Mouse (Mus musculus) bone marrow macrophage, adult 2 months (primary cell): ENCODE measurements around the gene Krt1. TPM values are rescaled to one million over a fixed set of nuclear protein-coding genes. Genes with fewer than 3 reads are reported as not detected.

ENCODE experiments used
- H3K27ac ChIP-seq: 2 replicates; pipeline ENCODE4 v1.5.1; 2012; ENCODE audit warnings: low read depth, low read length; ENCODE audit not compliant: insufficient read depth
- H3K4me1 ChIP-seq: 2 replicates; pipeline ENCODE4 v1.6.1; 2012; ENCODE audit warnings: low read length; ENCODE audit not compliant: control insufficient read depth, insufficient read depth
- H3K4me3 ChIP-seq: 2 replicates; pipeline ENCODE4 v1.5.1; 2012; ENCODE audit warnings: mild to moderate bottlenecking, low read length, moderate library complexity; ENCODE audit not compliant: insufficient read depth
- CTCF ChIP-seq: IDR thresholded peaks from 2 replicates; pipeline ENCODE4 v1.5.1; 2012; ENCODE audit warnings: low read depth, mild to moderate bottlenecking, low read length, moderate library complexity
- POLR2A ChIP-seq: IDR thresholded peaks from 2 replicates; pipeline ENCODE4 v1.6.1; 2012; ENCODE audit warnings: mild to moderate bottlenecking, low read depth, low read length, borderline replicate concordance
- polyA plus RNA-seq: library from polyadenylated mRNA; stranded (reverse); fragments of >200 nt; gene quantifications from 2 replicates; pipeline ENCODE4 v1.2.4, GENCODE M21; 2012; ENCODE audit not compliant: missing spikeins, insufficient read depth, insufficient read length

The Krt1 gene
- not detected in 2 replicates for polyA plus RNA-seq

- Histone ChIP-seq H3K4me3 (no peak within 1 kb of the TSS), H3K4me1 (no peaks in the 10 kb centered on the region), H3K27ac (no peak within 1 kb of the TSS)
- TF ChIP-seq CTCF, result no peak
- no peak for TF ChIP-seq POLR2A
These were observed at the start of gene Krt1 for GRCm38 (mm10) chr15:101850694-101851093. Gene Krt1, minus strand, starts transcription at chr15:101850794.

- Histone ChIP-seq H3K27ac (no peak overlapping the region), H3K4me3 (no peak overlapping the region), H3K4me1 (no peaks in the 10 kb centered on the region)
- TF ChIP-seq CTCF (no peak), POLR2A (no peak)
These were observed 44.6 kb upstream of the Krt1 start for GRCm38 (mm10) chr15:101895216-101895615.

- no peak for TF ChIP-seq POLR2A
- TF ChIP-seq CTCF, result no peak
- no peaks in the 10 kb centered on the region for H3K4me1 ChIP-seq
- H3K27ac ChIP-seq, result no peak within 1 kb of the TSS
- no peak within 1 kb of the TSS for H3K4me3 ChIP-seq
These were observed 42.2 kb upstream of the Krt1 start, which contains the start of gene Krt76 for GRCm38 (mm10) chr15:101892820-101893219. Gene Krt76, minus strand, starts transcription at chr15:101892920.

- TF ChIP-seq CTCF, result no peak
- TF ChIP-seq POLR2A, result no peak
- Histone ChIP-seq H3K4me1 (no peaks in the 10 kb centered on the region), H3K4me3 (no peak overlapping the region), H3K27ac (no peak overlapping the region)
These were observed 29.2 kb upstream of the Krt1 start for GRCm38 (mm10) chr15:101879776-101880175.

DNA sequence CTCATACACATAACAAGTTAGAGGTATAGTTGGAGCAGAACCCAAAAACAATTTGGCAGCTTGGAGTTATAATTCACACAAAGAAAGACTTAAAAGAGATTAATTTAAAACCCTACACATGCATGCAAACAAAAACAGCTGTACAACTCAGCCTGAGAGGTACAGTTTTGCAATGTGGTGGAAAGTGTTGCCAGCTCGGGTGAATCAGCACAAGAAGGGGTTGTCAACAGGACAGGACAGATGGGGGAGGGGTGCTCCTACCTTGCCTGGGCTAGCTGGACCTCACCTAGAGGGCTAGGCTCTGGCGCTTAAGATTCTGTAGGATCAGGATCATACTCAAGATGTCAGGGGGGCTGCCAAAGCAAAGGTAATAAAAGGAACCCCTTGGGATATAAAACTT is 27.4 kb upstream of the Krt1 start:
- no peaks in the 10 kb centered on the region for H3K4me1 ChIP-seq
- no peak overlapping the region for H3K4me3 ChIP-seq
- no peak for TF ChIP-seq CTCF
- no peak for TF ChIP-seq POLR2A
- H3K27ac ChIP-seq, result no peak overlapping the region

DNA sequence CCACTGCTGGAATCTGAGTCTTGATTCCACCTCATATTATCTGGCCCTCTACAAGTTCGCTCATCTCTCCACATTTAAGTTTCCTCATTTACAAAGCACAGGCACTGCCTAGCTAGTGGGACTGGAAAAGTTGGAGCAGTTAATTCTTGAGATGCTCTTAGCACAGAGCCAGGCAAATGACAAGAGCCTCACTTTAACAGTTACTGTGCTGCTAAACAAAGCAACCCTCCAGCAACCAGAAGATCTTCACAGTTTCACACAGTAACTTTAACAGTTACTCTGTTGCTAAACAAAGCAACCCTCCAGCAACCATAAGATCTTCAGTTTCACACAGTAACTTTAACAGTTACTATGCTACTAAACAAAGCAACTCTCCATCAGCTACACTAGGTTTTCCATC is 23.8 kb upstream of the Krt1 start:
- TF ChIP-seq CTCF (no peak), POLR2A (no peak)
- Histone ChIP-seq H3K27ac (no peak overlapping the region), H3K4me3 (no peak overlapping the region), H3K4me1 (no peaks in the 10 kb centered on the region)

GRCm38 (mm10) chr15:101873231-101873630 is 22.6 kb upstream of the Krt1 start:
- H3K27ac ChIP-seq, result no peak overlapping the region
- TF ChIP-seq POLR2A, result no peak
- no peak for TF ChIP-seq CTCF

DNA sequence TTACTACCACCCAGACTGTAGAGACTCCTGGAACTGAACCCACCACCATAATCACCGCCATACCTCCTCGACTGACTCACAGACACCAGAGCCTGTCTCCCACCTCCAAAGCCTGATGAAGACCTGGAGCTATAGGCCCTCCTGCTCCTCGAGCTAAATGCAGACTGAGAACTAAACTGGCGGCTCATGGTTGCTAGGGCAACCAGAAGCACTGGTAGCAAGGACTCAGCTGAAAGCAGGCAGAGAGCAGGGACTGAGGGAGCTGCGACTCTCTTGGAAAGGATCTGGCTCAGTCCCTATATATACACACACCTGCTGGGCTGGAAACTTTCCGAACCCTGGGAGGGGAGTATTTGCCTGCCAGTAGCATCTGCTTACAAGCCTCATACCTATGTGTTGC is 18.8 kb upstream of the Krt1 start, which contains the start of gene Krt77:
Gene Krt77, minus strand, starts transcription at position 275 of the 400 bp plus-strand sequence.
- Histone ChIP-seq H3K4me3 (no peak within 1 kb of the TSS), H3K27ac (no peak within 1 kb of the TSS), H3K4me1 (no peaks in the 10 kb centered on the region)
- TF ChIP-seq POLR2A (no peak), CTCF (no peak)

More at GRCm38 (mm10) chr15:101873231-101873630, 22.6 kb upstream of the Krt1 start:
- Histone ChIP-seq H3K4me3 (no peak overlapping the region), H3K4me1 (no peaks in the 10 kb centered on the region)

DNA sequence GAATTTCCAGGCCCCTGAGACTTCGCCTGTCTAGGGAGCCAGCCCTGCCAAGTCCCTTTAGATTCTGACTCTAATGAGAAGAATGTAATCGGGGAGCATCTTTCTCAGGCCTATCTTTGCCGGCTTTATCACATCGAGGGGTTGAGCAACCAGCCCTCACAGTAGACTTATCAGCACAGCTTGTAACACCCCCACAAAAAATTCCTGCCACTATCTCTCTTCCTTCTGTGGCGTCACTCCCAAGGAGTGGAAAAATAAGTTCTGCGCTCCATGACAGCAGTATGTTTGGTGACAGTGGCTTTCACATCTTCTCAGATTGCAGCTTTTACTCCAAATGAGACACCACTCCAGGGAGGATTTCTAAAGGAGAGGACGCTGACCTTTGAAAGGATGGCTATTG is 16.2 kb upstream of the Krt1 start:
- no peaks in the 10 kb centered on the region for H3K4me1 ChIP-seq
- no peak overlapping the region for H3K4me3 ChIP-seq
- H3K27ac ChIP-seq, result no peak overlapping the region
- no peak for TF ChIP-seq POLR2A
- TF ChIP-seq CTCF, result no peak

DNA sequence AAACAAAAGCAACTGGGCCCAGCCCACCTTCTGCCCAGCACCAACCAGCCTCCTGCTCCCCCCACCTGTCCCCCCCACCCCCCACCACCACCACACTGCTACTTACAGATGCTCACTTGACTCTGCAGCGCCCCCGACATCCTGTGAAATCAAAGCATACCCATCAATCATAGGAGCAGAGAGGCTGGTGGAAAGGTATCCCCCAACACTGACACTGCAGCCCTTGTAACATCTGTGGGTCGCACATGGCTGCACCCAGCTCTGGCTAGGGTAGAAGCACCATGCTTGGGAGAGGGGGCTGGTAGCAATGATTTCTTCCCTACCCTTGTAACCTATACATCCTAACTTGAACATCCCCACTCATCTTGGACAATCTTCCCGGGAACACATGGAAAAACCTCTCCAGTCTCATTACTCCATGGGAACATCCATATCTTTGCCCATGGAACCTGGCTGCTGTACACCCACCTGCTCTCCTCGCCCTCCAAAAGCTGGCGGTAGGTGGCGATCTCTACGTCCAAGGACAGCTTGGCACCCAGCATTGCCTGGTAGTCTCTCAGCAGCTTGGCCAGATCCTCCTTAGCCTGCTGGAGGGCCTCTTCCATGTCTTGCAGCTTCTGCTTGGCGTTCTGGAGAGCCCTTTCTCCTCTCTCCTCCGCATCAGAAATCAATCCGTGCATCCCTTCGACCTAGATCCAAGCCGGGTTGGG is 10.0 kb upstream of the Krt1 start:
- TF ChIP-seq POLR2A, result no peak
- TF ChIP-seq CTCF, result no peak
- Histone ChIP-seq H3K4me3 (no peak overlapping the region), H3K4me1 (peaks cover 8% of the 10 kb centered on the region), H3K27ac (no peak overlapping the region)
